Mouse (Mus musculus) embryonic facial prominence, embryonic 14.5 days (tissue): ENCODE results near the gene Fbln2. TPM values are rescaled to one million over a fixed set of nuclear protein-coding genes. Genes with fewer than 3 reads are reported as not detected.

Experiments
- ATAC-seq: fragments of 200-750 bp; cut with Nextera tagmentation; 2 replicates; pipeline ENCODE4 v1.8.0; 2017; ENCODE audit warnings: low read depth, moderate number of reproducible peaks, moderate TSS enrichment
- DNase-seq: peaks from one replicate; pipeline ENCODE4 v3.0.0-alpha.2; 2015; ENCODE audit warnings: low spot score
- H3K27ac ChIP-seq: fragments of 300-500 bp; sonication (generic); replicated peaks from 2 replicates; pipeline ENCODE4 v1.5.1; 2014; ENCODE audit warnings: low read depth, mild to moderate bottlenecking, low read length, moderate library complexity
- H3K27me3 ChIP-seq: fragments of 300-500 bp; sonication (generic); replicated peaks from 2 replicates; pipeline ENCODE4 v1.6.1; 2014; ENCODE audit warnings: low read length; ENCODE audit not compliant: control insufficient read depth, insufficient read depth
- H3K36me3 ChIP-seq: fragments of 300-500 bp; sonication (generic); 2 replicates; pipeline ENCODE4 v1.6.1; 2014; ENCODE audit warnings: low read length, mixed read lengths; ENCODE audit not compliant: control insufficient read depth, insufficient read depth
- H3K4me1 ChIP-seq: fragments of 300-500 bp; sonication (generic); 2 replicates; pipeline ENCODE4 v1.6.1; 2014; ENCODE audit warnings: antibody characterized with exemption, low read length; ENCODE audit not compliant: control insufficient read depth, insufficient read depth
- H3K4me2 ChIP-seq: fragments of 300-500 bp; sonication (generic); 2 replicates; pipeline ENCODE4 v1.6.1; 2014; ENCODE audit warnings: low read depth, mild to moderate bottlenecking, low read length, moderate library complexity, mixed read lengths
- H3K4me3 ChIP-seq: fragments of 300-500 bp; sonication (generic); 2 replicates; pipeline ENCODE4 v1.5.1; 2014; ENCODE audit warnings: low read depth, mild to moderate bottlenecking, low read length
- H3K9ac ChIP-seq: fragments of 300-500 bp; sonication (generic); 2 replicates; pipeline ENCODE4 v1.6.1; 2014; ENCODE audit warnings: low read depth, mild to moderate bottlenecking, low read length, moderate library complexity, mixed read lengths
- H3K9me3 ChIP-seq: fragments of 300-500 bp; sonication (generic); 2 replicates; pipeline ENCODE4 v1.6.1; 2016; ENCODE audit warnings: low read length; ENCODE audit not compliant: control insufficient read depth
- WGBS: fragments of 180-500 bp; shearing (Covaris S2); extraction: QIAGEN DNeasy Blood & Tissue Kit; methylation state at CpG from one replicate; pipeline ENCODE4 v1.1.7; 2014; 5-methylcytosine and 5-hydroxymethylcytosine counted together
- polyA plus RNA-seq: library from polyadenylated mRNA; unstranded; fragments of >200 nt; fragmentation: Nextera tagmentation; extraction: Ambion mirVana; gene quantifications from 2 replicates; pipeline ENCODE4 v1.2.1, GENCODE M21; 2014

Gene Fbln2
- polyA plus RNA-seq, 1 experiment from 2014 or later: 202 TPM

DNA sequence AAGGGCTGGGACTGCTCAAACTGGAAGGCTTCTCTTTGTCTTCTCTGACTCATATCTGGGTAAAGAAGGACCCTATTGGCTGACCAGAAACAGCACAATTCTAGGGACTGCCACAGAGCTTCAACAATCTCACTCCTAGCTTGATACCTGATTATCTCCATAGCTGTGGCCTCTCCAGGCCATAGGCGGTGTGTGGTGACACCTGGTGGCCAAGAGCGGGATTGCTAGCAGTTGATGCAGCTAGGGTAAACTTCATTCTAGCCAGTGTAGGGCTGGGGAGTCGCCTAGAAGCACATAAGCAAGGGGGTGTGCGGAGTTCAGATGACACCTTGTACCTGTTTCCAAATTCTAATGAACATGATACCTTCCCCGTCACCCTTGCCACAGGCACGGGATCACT lies 69.0 kb downstream of the Fbln2 start:
- Histone ChIP-seq H3K4me1 (peaks cover 12% of the 10 kb centered on the region; the same call in 1 of the 2 replicates), H3K4me3 (no peak overlapping the region), H3K4me2 (no peak overlapping the region), H3K9me3 (no peaks in the 10 kb centered on the region), H3K36me3 (no peaks in the 10 kb centered on the region), H3K27ac (no peak overlapping the region), H3K27me3 (peaks cover 44% of the 10 kb centered on the region), H3K9ac (no peak overlapping the region)
- 0% methylated on average over 6 of the region's 6 CpGs for WGBS
- DNase-seq (peak; percentile 70), ATAC-seq (peak; percentile 46)

DNA sequence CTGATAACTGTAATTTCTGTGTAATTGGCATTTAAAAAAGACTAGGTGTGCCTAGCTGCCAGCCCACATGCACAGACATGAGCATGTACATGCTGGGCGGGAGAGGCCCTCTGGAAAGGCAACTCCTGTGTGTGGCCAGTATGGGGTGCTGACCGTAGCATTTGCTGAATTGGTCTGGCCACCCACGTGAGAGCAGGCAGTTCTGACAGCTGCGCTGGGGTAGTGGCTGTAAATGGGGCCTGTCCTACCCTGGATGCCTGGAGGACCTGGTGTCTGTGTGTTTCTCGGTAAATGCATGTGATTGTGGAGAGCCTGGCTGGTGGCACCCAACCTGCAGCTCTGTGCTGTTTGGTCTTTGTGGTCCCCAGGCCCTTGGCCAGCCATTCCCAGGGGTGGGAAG lies 69.5 kb downstream of the Fbln2 start:
- H3K9me3 ChIP-seq: no peaks in the 10 kb centered on the region
- no peak overlapping the region for H3K27ac ChIP-seq
- no peak overlapping the region for H3K4me2 ChIP-seq
- no peaks in the 10 kb centered on the region for H3K36me3 ChIP-seq
- DNase-seq (no peak), ATAC-seq (no peak)
- 44% methylated on average over 5 of the region's 5 CpGs for WGBS
- peaks cover 48% of the 10 kb centered on the region for H3K27me3 ChIP-seq
- no peak overlapping the region for H3K4me3 ChIP-seq
- peaks cover 12% of the 10 kb centered on the region; the same call in 1 of the 2 replicates for H3K4me1 ChIP-seq
- H3K9ac ChIP-seq: no peak overlapping the region

GRCm38 (mm10) chr6:91283031-91283430 lies 70.8 kb downstream of the Fbln2 start:
- Histone ChIP-seq H3K9ac (no peak overlapping the region), H3K4me1 (peaks cover 12% of the 10 kb centered on the region; the same call in 1 of the 2 replicates), H3K36me3 (no peaks in the 10 kb centered on the region), H3K4me3 (no peak overlapping the region), H3K27ac (no peak overlapping the region), H3K27me3 (peaks cover 60% of the 10 kb centered on the region), H3K9me3 (no peaks in the 10 kb centered on the region), H3K4me2 (no peak overlapping the region)
- 61% methylated on average over 7 of the region's 7 CpGs for WGBS
- DNase-seq: no peak
- no peak for ATAC-seq

DNA sequence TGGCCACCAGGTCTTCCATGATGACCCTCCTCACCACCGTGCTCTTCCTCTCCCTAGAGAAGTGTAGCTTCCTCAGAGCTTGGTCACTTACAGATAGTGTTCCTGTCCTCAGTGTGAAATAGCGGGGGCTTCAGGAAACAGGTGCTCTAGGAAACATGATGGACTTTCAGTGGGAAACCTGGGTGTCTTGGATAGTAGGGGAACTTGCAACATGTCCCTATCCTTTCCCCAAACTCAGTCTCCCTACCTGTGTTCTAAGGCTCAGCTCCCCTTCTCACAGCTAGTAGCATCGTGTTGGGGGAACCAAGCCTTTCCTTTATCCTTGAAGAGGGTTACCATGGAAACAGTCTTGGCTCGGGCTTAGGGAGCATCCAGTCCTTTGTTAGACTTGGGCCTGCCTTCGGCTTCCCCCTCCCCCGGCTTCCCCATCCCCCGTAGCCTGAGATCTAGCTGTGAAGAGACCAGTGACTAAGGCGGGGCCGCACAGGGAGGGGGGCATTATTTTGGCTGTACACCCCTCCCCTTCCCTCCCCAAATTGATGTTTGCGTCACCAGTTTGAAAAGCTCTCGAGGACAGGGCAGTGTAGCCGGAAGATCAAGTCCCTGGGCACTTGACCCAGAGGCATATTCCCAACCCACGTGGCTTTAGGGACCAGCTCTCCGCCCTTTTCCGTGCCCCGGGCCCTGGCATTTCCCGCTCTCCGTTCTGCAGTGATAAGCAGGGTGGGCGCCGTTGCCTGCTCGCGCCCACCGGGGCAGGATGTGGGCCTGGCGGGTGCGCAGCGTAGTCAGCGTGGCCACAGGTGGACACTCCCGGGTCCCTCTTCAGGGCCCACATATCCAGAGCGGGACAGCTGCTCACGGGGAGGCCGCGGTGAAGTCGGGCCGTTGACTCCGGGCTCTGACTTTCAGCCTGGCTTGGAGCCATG lies 72.5 kb downstream of the Fbln2 start:
- peak; percentile 23 for ATAC-seq
- H3K4me2 ChIP-seq: peak overlapping the region; percentile 61
- H3K27me3 ChIP-seq: peaks cover 67% of the 10 kb centered on the region
- peak overlapping the region; percentile 51 for H3K9ac ChIP-seq
- peaks cover 12% of the 10 kb centered on the region; the same call in 1 of the 2 replicates for H3K4me1 ChIP-seq
- H3K4me3 ChIP-seq: peak overlapping the region; percentile 33
- no peak overlapping the region for H3K27ac ChIP-seq
- WGBS: 4% methylated on average over 35 of the region's 35 CpGs
- H3K9me3 ChIP-seq: no peaks in the 10 kb centered on the region
- DNase-seq: peak; percentile 61
- H3K36me3 ChIP-seq: no peaks in the 10 kb centered on the region

DNA sequence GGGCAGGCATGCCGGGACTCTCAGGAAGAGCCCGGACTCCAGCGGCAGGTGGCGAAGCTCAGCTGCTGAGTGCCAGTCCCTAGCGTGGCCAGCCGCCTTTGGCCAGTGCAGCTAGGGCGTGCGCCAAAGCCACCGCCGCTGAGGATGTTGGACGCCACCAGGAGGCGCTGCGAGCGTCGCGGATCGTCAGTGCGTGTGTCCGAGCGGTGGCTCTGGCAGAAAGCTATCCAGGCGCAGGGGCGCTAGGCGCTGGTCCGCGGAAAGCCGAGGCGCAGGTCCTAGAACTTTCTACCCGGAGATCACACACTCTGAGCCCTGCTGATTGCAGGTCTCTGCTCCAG lies 73.2 kb downstream of the Fbln2 start:
- DNase-seq (peak; percentile 80), ATAC-seq (peak; percentile 63)
- H3K9ac ChIP-seq: peak overlapping the region; percentile 51
- peaks cover 12% of the 10 kb centered on the region; the same call in 1 of the 2 replicates for H3K4me1 ChIP-seq
- no peaks in the 10 kb centered on the region for H3K36me3 ChIP-seq
- no peak overlapping the region for H3K27ac ChIP-seq
- H3K27me3 ChIP-seq: peaks cover 67% of the 10 kb centered on the region
- WGBS: under 1% methylated on average over 20 of the region's 28 CpGs
- peak overlapping the region; percentile 61 for H3K4me2 ChIP-seq
- H3K4me3 ChIP-seq: peak overlapping the region; percentile 33
- no peaks in the 10 kb centered on the region for H3K9me3 ChIP-seq

- Histone ChIP-seq H3K27me3 (peaks cover 67% of the 10 kb centered on the region), H3K4me1 (peaks cover 12% of the 10 kb centered on the region; the same call in 1 of the 2 replicates), H3K27ac (no peak overlapping the region), H3K9me3 (no peaks in the 10 kb centered on the region), H3K36me3 (no peaks in the 10 kb centered on the region), H3K4me2 (peak overlapping the region; percentile 61), H3K9ac (peak overlapping the region; percentile 30; the same call in 1 of the 2 replicates), H3K4me3 (peak overlapping the region; percentile 33)
- 30% methylated on average over 29 of the region's 30 CpGs for WGBS
- DNase-seq (no peak), ATAC-seq (no peak)
Measured at GRCm38 (mm10) chr6:91285814-91286545, 73.7 kb downstream of the Fbln2 start.

DNA sequence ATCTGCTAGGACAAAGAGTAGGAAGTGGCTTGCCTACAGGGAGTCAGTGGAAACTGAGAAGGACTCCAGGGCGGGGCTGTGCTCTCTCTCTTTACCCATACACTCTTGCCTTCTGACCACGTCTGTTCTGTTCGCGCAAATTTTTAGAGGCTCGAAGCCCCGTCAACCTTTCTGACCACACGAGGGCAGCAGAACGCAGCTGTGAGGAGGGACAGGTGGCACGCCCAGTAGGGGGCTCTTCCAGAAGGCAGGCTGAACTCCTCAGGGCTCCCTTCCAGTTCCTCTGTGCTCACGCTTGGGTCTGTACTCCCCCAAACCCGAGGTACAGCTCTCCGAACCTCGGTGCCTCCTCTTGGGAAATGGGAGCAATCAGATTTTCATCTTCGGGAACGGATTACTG lies 74.4 kb downstream of the Fbln2 start:
- no peaks in the 10 kb centered on the region for H3K36me3 ChIP-seq
- H3K4me1 ChIP-seq: peaks cover 12% of the 10 kb centered on the region; the same call in 1 of the 2 replicates
- no peak overlapping the region for H3K27ac ChIP-seq
- ATAC-seq: peak; percentile 42; the same call in 1 of the 2 replicates
- H3K9ac ChIP-seq: no peak overlapping the region
- H3K27me3 ChIP-seq: peaks cover 67% of the 10 kb centered on the region
- peak; percentile 87 for DNase-seq
- WGBS: 4% methylated on average over 15 of the region's 15 CpGs
- H3K4me3 ChIP-seq: no peak overlapping the region
- no peaks in the 10 kb centered on the region for H3K9me3 ChIP-seq
- no peak overlapping the region for H3K4me2 ChIP-seq

- ATAC-seq (no peak), DNase-seq (no peak)
- peaks cover 12% of the 10 kb centered on the region; the same call in 1 of the 2 replicates for H3K4me1 ChIP-seq
- no peaks in the 10 kb centered on the region for H3K36me3 ChIP-seq
- 60% methylated on average over 4 of the region's 4 CpGs for WGBS
- no peak overlapping the region for H3K4me3 ChIP-seq
- H3K27me3 ChIP-seq: peaks cover 63% of the 10 kb centered on the region
- no peak overlapping the region for H3K4me2 ChIP-seq
- no peak overlapping the region for H3K27ac ChIP-seq
- H3K9me3 ChIP-seq: no peaks in the 10 kb centered on the region
- no peak overlapping the region for H3K9ac ChIP-seq
Measured at GRCm38 (mm10) chr6:91287148-91287547, 74.9 kb downstream of the Fbln2 start.
